ENCODE assay signal across 8 mouse cellular contexts in the genomic region with DNA sequence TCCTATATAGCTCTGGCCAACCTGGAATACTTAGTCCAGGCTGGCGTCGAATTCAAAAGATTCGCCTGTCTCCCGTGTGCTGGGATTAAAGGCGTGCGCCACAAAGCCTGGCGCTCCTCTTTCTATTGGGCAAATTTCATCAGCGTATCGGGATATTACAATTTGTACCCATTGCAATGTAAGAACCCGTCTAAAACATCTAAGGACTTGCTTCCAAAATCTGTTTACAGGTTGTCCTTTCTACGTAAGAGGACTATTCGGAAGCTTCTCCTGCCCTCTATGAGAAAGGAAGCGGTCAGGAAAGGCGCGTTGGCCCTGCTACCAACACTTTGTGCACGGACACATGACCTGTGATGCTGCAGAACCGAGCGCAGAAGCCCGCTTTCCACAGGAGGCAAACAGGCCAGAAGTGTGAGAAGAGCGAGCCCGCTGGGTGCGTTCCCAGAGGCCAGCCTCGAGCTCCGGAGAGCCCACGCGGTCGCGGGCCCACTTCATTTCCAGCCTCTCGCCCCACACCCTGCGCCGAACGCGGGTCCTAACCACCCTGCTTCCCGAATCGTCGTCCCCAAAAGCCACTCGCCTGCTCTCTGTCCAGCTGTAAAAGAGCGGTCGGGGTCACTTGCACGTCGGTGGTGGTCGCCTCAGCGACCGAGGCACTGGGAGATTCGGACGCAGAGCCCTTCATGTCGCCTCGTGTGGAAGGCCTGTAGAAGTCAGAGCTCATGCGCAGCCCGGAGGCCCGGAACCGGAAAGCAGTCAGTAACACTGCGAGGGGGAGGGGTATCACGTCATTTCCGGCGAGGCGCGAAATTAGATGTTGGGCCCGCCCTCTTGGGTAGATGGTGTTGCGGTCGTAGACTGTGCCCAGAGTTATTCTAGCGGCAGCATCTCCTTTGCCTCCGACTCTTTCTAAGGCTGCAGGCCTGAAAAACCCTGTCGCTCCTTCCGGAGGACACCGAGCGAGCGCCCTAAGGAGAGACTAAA. TPM values are rescaled to one million over a fixed set of nuclear protein-coding genes. Genes with fewer than 3 reads are reported as not detected.
A peak's percentile ranks its signal among the peaks of the same experiment; 100 is the strongest.
DNase-seq lines count a peak whose midpoint lies in the region; ATAC-seq and TF ChIP-seq lines count a peak whose summit lies in the region.

A gene (minus strand): TSS at position 761 of the 984 bp plus-strand sequence.

- H3K36me3 ChIP-seq in MEL (ENCODE audit: control insufficient read depth in 1 of 2, insufficient read depth in 2 of 2, low read length in 2 of 2), result peaks cover 22 to 46% of the 10 kb centered on the region in 2 experiments
- peaks cover 35% of the 10 kb centered on the region for H3K36me3 ChIP-seq in forebrain, postnatal 0 days (ENCODE audit: insufficient read depth)
- peaks cover 24% of the 10 kb centered on the region for H3K36me3 ChIP-seq in lung, embryonic 16.5 days (ENCODE audit: control insufficient read depth, insufficient read depth, low read length)

- TF ChIP-seq RAD21 in MEL (IDR thresholded peaks at IDR 0.05; ENCODE audit: low read depth, low read length), result no peak

- peak within 1 kb of the TSS; percentile 80 to 84 for H3K4me3 ChIP-seq in MEL (ENCODE audit: control insufficient read depth in 1 of 2, insufficient read depth in 1 of 2, low read depth in 2 of 2, low read length in 2 of 2)
- peak within 1 kb of the TSS; percentile 99 for H3K4me3 ChIP-seq in cerebellum, adult 2 months (replicated peaks; ENCODE audit: insufficient read depth, low read depth, low read length)
- peak within 1 kb of the TSS; percentile 90 for H3K4me3 ChIP-seq in forebrain, postnatal 0 days (ENCODE audit: low read depth, low read length)
- peak within 1 kb of the TSS; percentile 88 for H3K4me3 ChIP-seq in lung, embryonic 16.5 days (ENCODE audit: low read length)

- H3K79me2 ChIP-seq in MEL (ENCODE audit: control insufficient read depth, insufficient read depth, low read length, poor library complexity), result peaks cover 47% of the 10 kb centered on the region

- DNase-seq in MEL (ENCODE audit: low read depth, low spot score), result peak; percentile 98
- DNase-seq in cerebellum, adult 2 months, result peak; percentile 90
- peak; percentile 97 for DNase-seq in forebrain, postnatal 0 days
- peak; percentile 83 for DNase-seq in layer of hippocampus, adult 9-10 months (ENCODE audit: low spot score)
- peak; percentile 68 for DNase-seq in ovary, postnatal 10 days (ENCODE audit: low spot score)
- DNase-seq in thymus, postnatal 10 days (ENCODE audit: low spot score in 2 of 2), result peak; percentile 87 to 89

- ATAC-seq in forebrain, postnatal 0 days, result peak; percentile 99
- peak; percentile 97 for ATAC-seq in hematopoietic stem cell, adult 5-6 weeks (replicated peaks in 1 of 2; ENCODE audit: insufficient read depth in 1 of 2, low FRiP score in 2 of 2, low TSS enrichment in 1 of 2, low read depth in 1 of 2, poor library complexity in 2 of 2, severe bottlenecking in 2 of 2)
- peak; percentile 99 for ATAC-seq in lung, embryonic 16.5 days (ENCODE audit: low read depth)

- H3K27me3 ChIP-seq in MEL (ENCODE audit: control insufficient read depth in 1 of 2, insufficient read depth in 2 of 2, low read length in 2 of 2), result no peaks in the 10 kb centered on the region
- no peaks in the 10 kb centered on the region for H3K27me3 ChIP-seq in cerebellum, adult 2 months (ENCODE audit: control insufficient read depth, insufficient read depth, low read length)
- H3K27me3 ChIP-seq in forebrain, postnatal 0 days (ENCODE audit: insufficient read depth, low read length), result no peaks in the 10 kb centered on the region
- no peaks in the 10 kb centered on the region for H3K27me3 ChIP-seq in lung, embryonic 16.5 days (ENCODE audit: control insufficient read depth, insufficient read depth, low read depth, low read length)

- TF ChIP-seq POLR2A in MEL (IDR thresholded peaks at IDR 0.05; ENCODE audit: control insufficient read depth in 1 of 2, insufficient read depth in 1 of 2, low read depth in 1 of 2, low read length in 2 of 2, poor library complexity in 1 of 2), result peak; percentile 74 to 99; a peak in 3 of 4 replicates
- peak; percentile 77; the same call in 1 of the 2 replicates for TF ChIP-seq POLR2A in cerebellum, adult 2 months (IDR thresholded peaks at IDR 0.05; ENCODE audit: borderline replicate concordance, insufficient read depth, low read length)

- H3K4me2 ChIP-seq in forebrain, postnatal 0 days (ENCODE audit: low read depth), result peak within 1 kb of the TSS; percentile 83
- peak within 1 kb of the TSS; percentile 93 for H3K4me2 ChIP-seq in lung, embryonic 16.5 days (ENCODE audit: low read depth, low read length)

- H3K4me1 ChIP-seq in MEL (ENCODE audit: control insufficient read depth in 1 of 2, insufficient read depth in 2 of 2, low read length in 2 of 2), result peaks cover 2 to 18% of the 10 kb centered on the region in 2 experiments; a peak in 3 of 4 replicates
- H3K4me1 ChIP-seq in cerebellum, adult 2 months (ENCODE audit: control insufficient read depth, insufficient read depth, low read length), result peaks cover 3% of the 10 kb centered on the region
- peaks cover 17% of the 10 kb centered on the region for H3K4me1 ChIP-seq in forebrain, postnatal 0 days (ENCODE audit: insufficient read depth)
- peaks cover 15% of the 10 kb centered on the region for H3K4me1 ChIP-seq in lung, embryonic 16.5 days (replicated peaks; ENCODE audit: control insufficient read depth, insufficient read depth, low read length)

- TF ChIP-seq CTCF in MEL (IDR thresholded peaks at IDR 0.05 in 2 of 3, conservative IDR thresholded peaks at IDR 0.05 in 1 of 3; ENCODE audit: control insufficient read depth in 1 of 3, insufficient read depth in 1 of 3, low read depth in 2 of 3, low read length in 3 of 3, poor library complexity in 1 of 3, severe bottlenecking in 1 of 3), result no peak
- TF ChIP-seq CTCF in cerebellum, adult 2 months (IDR thresholded peaks at IDR 0.05; ENCODE audit: borderline replicate concordance, insufficient read depth, low read depth, low read length), result no peak
- TF ChIP-seq CTCF in forebrain, postnatal 0 days (IDR thresholded peaks at IDR 0.05; ENCODE audit: low read depth), result no peak

- peak within 1 kb of the TSS; percentile 71 for H3K27ac ChIP-seq in MEL (ENCODE audit: control insufficient read depth, low read depth, low read length)
- H3K27ac ChIP-seq in cerebellum, adult 2 months (ENCODE audit: insufficient read depth, low read length), result peak within 1 kb of the TSS; percentile 79
- peak within 1 kb of the TSS; percentile 86 for H3K27ac ChIP-seq in forebrain, postnatal 0 days (ENCODE audit: low read depth, low read length)
- H3K27ac ChIP-seq in lung, embryonic 16.5 days (ENCODE audit: low read length), result peak within 1 kb of the TSS; percentile 84

- peak within 1 kb of the TSS; percentile 95 for H3K9ac ChIP-seq in MEL (ENCODE audit: control insufficient read depth, low read depth, low read length, poor library complexity, severe bottlenecking)
- H3K9ac ChIP-seq in forebrain, postnatal 0 days, result peak within 1 kb of the TSS; percentile 81
- H3K9ac ChIP-seq in lung, embryonic 16.5 days (ENCODE audit: low read length), result peak within 1 kb of the TSS; percentile 92

- no peaks in the 10 kb centered on the region for H3K9me3 ChIP-seq in MEL (replicated peaks; ENCODE audit: insufficient read depth, low read length)
- H3K9me3 ChIP-seq in forebrain, postnatal 0 days (ENCODE audit: low read length), result no peaks in the 10 kb centered on the region
- H3K9me3 ChIP-seq in lung, embryonic 16.5 days (ENCODE audit: control insufficient read depth, low read length), result no peaks in the 10 kb centered on the region

- TF ChIP-seq EP300 in MEL (IDR thresholded peaks at IDR 0.05; ENCODE audit: low read depth in 1 of 2, low read length in 2 of 2), result peak in 1 of 2 experiments; percentile 26; a peak in 2 of 4 replicates

- WGBS in cerebellum, adult 2 months, result under 1% methylated on average over 68 of the region's 68 CpGs
- 3% methylated on average over 68 of the region's 68 CpGs for WGBS in forebrain, postnatal 0 days
- WGBS in lung, embryonic 16.5 days, result under 1% methylated on average over 68 of the region's 68 CpGs

TF ChIP-seq in MEL, 35 proteins besides CTCF, POLR2A, EP300 and RAD21 (continues in another document):
- TF ChIP-seq ZKSCAN1 (IDR thresholded peaks at IDR 0.05; ENCODE audit: low read depth, low read length), result no peak
- peak; percentile 79 for TF ChIP-seq KAT2A (conservative IDR thresholded peaks at IDR 0.05; ENCODE audit: low read depth, low read length)
- no peak for TF ChIP-seq MYB (IDR thresholded peaks at IDR 0.05; ENCODE audit: low read depth, low read length)
- TF ChIP-seq POLR2AphosphoS5 (IDR thresholded peaks at IDR 0.05; ENCODE audit: borderline replicate concordance, low read depth, low read length), result peak; percentile 76; the same call in 1 of the 2 replicates
- no peak for TF ChIP-seq MEF2A (IDR thresholded peaks at IDR 0.05; ENCODE audit: extremely low read depth, insufficient replicate concordance, low read depth, low read length, poor library complexity, severe bottlenecking)
- no peak for TF ChIP-seq USF2 (IDR thresholded peaks at IDR 0.05; ENCODE audit: borderline replicate concordance in 1 of 2, insufficient read depth in 1 of 2, low read depth in 1 of 2, low read length in 2 of 2)
- TF ChIP-seq ZMIZ1 (IDR thresholded peaks at IDR 0.05; ENCODE audit: low read depth, low read length), result peak; percentile 87
- no peak for TF ChIP-seq JUND (IDR thresholded peaks at IDR 0.05; ENCODE audit: low read depth, low read length)
- peak; percentile 74 for TF ChIP-seq TCF12 (IDR thresholded peaks at IDR 0.05; ENCODE audit: low read depth, low read length)
- peak; percentile 89 for TF ChIP-seq MXI1 (IDR thresholded peaks at IDR 0.05; ENCODE audit: low read depth, low read length)
- no peak for TF ChIP-seq UBTF (IDR thresholded peaks at IDR 0.05; ENCODE audit: borderline replicate concordance, insufficient read depth, low read depth, low read length)
- TF ChIP-seq ETS1 (IDR thresholded peaks at IDR 0.05; ENCODE audit: low read depth, low read length), result peak; percentile 46; the same call in 1 of the 2 replicates
- TF ChIP-seq GATA1 (IDR thresholded peaks at IDR 0.05; ENCODE audit: low read depth, low read length), result no peak
- peak; percentile 98 for TF ChIP-seq POLR2AphosphoS2 (IDR thresholded peaks at IDR 0.05; ENCODE audit: low read length)
- no peak for TF ChIP-seq ZNF384 (IDR thresholded peaks at IDR 0.05; ENCODE audit: low read depth, low read length)
- TF ChIP-seq HCFC1 (IDR thresholded peaks at IDR 0.05; ENCODE audit: low read depth, low read length), result peak; percentile 93

RNA-seq across cellular contexts. Expression of the gene that starts here (rescaled TPM):
- total RNA-seq in MEL (2012; rRNA removed), result 191 and 232 TPM in 2 replicates
- polyA plus RNA-seq in MEL (2012; ENCODE audit: insufficient read depth in 1 of 2, insufficient read length in 2 of 2, low read depth in 1 of 2, low replicate concordance in 2 of 2, missing spikeins in 1 of 2), result 1,000 to 10,000 TPM in 1 of 2 experiments, 100 to 1,000 TPM in 1; 228 to 1,181 TPM
- 44.9 and 45.2 TPM in 2 replicates for polyA plus RNA-seq in cerebellum, adult 2 months (2012; rRNA removed)
- total RNA-seq in forebrain, postnatal 0 days (2014; rRNA removed), result 96.1 and 96.3 TPM in 2 replicates
- polyA plus RNA-seq in forebrain, postnatal 0 days (2015; fragmentation: Nextera tagmentation; extraction: Ambion mirVana), result 157 and 175 TPM in 2 replicates
- 318 and 347 TPM in 2 replicates for total RNA-seq in hematopoietic stem cell, adult 5-6 weeks (2017)
- 138 and 144 TPM in 2 replicates for polyA plus RNA-seq in lung, embryonic 16.5 days (2015; fragmentation: Nextera tagmentation; extraction: Ambion mirVana)

Comparison
In these comparisons a context has a peak if more than half of its experiments do, and no peak if none do; other contexts are left out.
1. Peak in every context shown above with its lines: DNase-seq, ATAC-seq, H3K4me3 ChIP-seq and H3K27ac ChIP-seq.